Mouse (Mus musculus) ES-Bruce4 (cell line): ENCODE measurements around the gene Arhgap24. TPM values are rescaled to one million over a fixed set of nuclear protein-coding genes. Genes with fewer than 3 reads are reported as not detected.

ENCODE experiments used
- H3K27ac ChIP-seq: 2 replicates; pipeline ENCODE4 v1.5.1; 2012; ENCODE audit warnings: low read length, inconsistent platforms; ENCODE audit not compliant: insufficient read depth
- H3K27me3 ChIP-seq: 2 replicates; pipeline ENCODE4 v1.6.1; 2012; ENCODE audit warnings: mild to moderate bottlenecking, low read length, inconsistent platforms; ENCODE audit not compliant: control insufficient read depth, poor library complexity, insufficient read depth, severe bottlenecking
- H3K36me3 ChIP-seq: 2 replicates; pipeline ENCODE4 v1.6.1; 2012; ENCODE audit warnings: inconsistent platforms, mild to moderate bottlenecking, low read length, moderate library complexity; ENCODE audit not compliant: control insufficient read depth, poor library complexity, insufficient read depth, severe bottlenecking
- H3K4me1 ChIP-seq: one replicate; pipeline ENCODE4 v1.8.1; 2011; ENCODE audit warnings: low read length; ENCODE audit not compliant: control insufficient read depth, insufficient read depth
- H3K4me3 ChIP-seq: 2 replicates; pipeline ENCODE4 v1.5.1; 2011; ENCODE audit warnings: low read depth, mild to moderate bottlenecking, low read length
- H3K9ac ChIP-seq: 2 replicates; pipeline ENCODE4 v1.6.1; 2012; ENCODE audit warnings: low read depth, mild to moderate bottlenecking, inconsistent platforms; ENCODE audit not compliant: poor library complexity, severe bottlenecking
- H3K9me3 ChIP-seq: replicated peaks from 2 replicates; pipeline ENCODE4 v1.6.1; 2012; ENCODE audit warnings: mild to moderate bottlenecking, low read length, inconsistent platforms; ENCODE audit not compliant: control insufficient read depth, poor library complexity, insufficient read depth, severe bottlenecking
- CTCF ChIP-seq: IDR thresholded peaks from one replicate; pipeline ENCODE4 v1.8.1; 2011; ENCODE audit warnings: low read depth, low read length
- EP300 ChIP-seq: IDR thresholded peaks from 2 replicates; pipeline ENCODE4 v1.6.1; 2011; ENCODE audit warnings: low read depth, low read length; ENCODE audit not compliant: insufficient read depth
- POLR2A ChIP-seq: IDR thresholded peaks from one replicate; pipeline ENCODE4 v1.8.1; 2011; ENCODE audit warnings: low read length; ENCODE audit not compliant: insufficient read depth
- polyA plus RNA-seq: library from polyadenylated mRNA; stranded (reverse); fragments of >200 nt; gene quantifications from 2 replicates; pipeline ENCODE4 v1.2.4, GENCODE M21; 2011; ENCODE audit warnings: low read depth; ENCODE audit not compliant: missing spikeins, insufficient read depth, insufficient read length

Gene Arhgap24
- polyA plus RNA-seq, 1 experiment, result 2.0 TPM

DNA sequence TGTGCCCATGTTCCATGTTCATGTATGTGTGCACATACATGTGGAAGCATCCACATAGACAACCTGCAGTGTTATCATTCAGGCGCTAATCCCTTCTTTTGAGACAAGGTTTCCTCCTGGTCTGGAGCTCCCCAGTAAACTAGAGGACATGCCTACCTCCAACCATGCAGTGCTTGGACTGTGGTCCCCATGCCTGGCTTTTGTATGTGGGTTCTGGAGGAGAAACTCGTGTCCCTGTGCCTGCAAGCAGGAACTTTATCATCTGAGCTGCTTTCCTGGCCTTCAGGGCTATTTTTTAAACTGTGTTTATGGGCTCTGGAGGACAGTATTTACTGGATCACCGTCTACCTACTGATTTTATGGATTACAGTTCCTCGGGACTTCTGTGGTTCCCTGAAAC lies 262.9 kb downstream of the Arhgap24 start:
- Histone ChIP-seq H3K27me3 (no peaks in the 10 kb centered on the region), H3K9me3 (no peaks in the 10 kb centered on the region), H3K4me3 (no peak overlapping the region), H3K4me1 (no peaks in the 10 kb centered on the region), H3K9ac (no peak overlapping the region), H3K27ac (no peak overlapping the region), H3K36me3 (no peaks in the 10 kb centered on the region)
- TF ChIP-seq POLR2A (no peak), CTCF (no peak), EP300 (no peak)

- Histone ChIP-seq H3K4me3 (no peak overlapping the region), H3K9ac (no peak overlapping the region), H3K27ac (no peak overlapping the region), H3K27me3 (no peaks in the 10 kb centered on the region), H3K4me1 (no peaks in the 10 kb centered on the region), H3K9me3 (no peaks in the 10 kb centered on the region), H3K36me3 (no peaks in the 10 kb centered on the region)
- no peak for TF ChIP-seq CTCF
- no peak for TF ChIP-seq POLR2A
- TF ChIP-seq EP300, result no peak
Observed at GRCm38 (mm10) chr5:102748146-102748545, 267.0 kb downstream of the Arhgap24 start.

GRCm38 (mm10) chr5:102749020-102749419 lies 267.8 kb downstream of the Arhgap24 start:
- Histone ChIP-seq H3K27ac (no peak overlapping the region), H3K4me1 (no peaks in the 10 kb centered on the region), H3K9ac (no peak overlapping the region), H3K27me3 (no peaks in the 10 kb centered on the region), H3K4me3 (no peak overlapping the region), H3K9me3 (no peaks in the 10 kb centered on the region), H3K36me3 (no peaks in the 10 kb centered on the region)
- no peak for TF ChIP-seq POLR2A
- no peak for TF ChIP-seq EP300
- no peak for TF ChIP-seq CTCF

- Histone ChIP-seq H3K4me3 (no peak overlapping the region), H3K9me3 (no peaks in the 10 kb centered on the region), H3K9ac (no peak overlapping the region), H3K27ac (no peak overlapping the region), H3K36me3 (no peaks in the 10 kb centered on the region), H3K27me3 (no peaks in the 10 kb centered on the region), H3K4me1 (no peaks in the 10 kb centered on the region)
- no peak for TF ChIP-seq POLR2A
Observed at GRCm38 (mm10) chr5:102750674-102751073, 269.5 kb downstream of the Arhgap24 start.

GRCm38 (mm10) chr5:102751661-102752307 lies 270.6 kb downstream of the Arhgap24 start:
- H3K4me1 ChIP-seq, result no peaks in the 10 kb centered on the region
- no peak overlapping the region for H3K4me3 ChIP-seq
- no peak overlapping the region for H3K27ac ChIP-seq
- H3K9ac ChIP-seq, result no peak overlapping the region
- TF ChIP-seq POLR2A (no peak), EP300 (no peak), CTCF (no peak)
- no peaks in the 10 kb centered on the region for H3K9me3 ChIP-seq
- no peaks in the 10 kb centered on the region for H3K36me3 ChIP-seq
- no peaks in the 10 kb centered on the region for H3K27me3 ChIP-seq

DNA sequence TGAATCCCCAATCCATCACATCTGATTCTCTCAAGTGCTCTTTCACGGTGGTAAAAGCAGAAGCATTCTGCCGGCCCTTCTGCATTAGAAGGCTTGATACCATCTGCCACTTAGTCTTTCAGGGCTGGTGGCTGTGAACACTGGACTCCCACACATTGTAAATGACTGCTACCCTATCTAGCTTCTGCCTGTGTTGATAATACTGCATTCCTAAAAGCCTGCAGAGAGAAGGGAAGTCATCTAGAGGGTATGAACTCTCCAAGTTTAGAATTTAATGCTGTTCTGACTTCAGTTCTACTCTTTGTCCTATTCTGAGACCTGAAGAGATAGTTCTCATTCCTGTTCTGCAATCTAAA lies 271.1 kb downstream of the Arhgap24 start:
- Histone ChIP-seq H3K9me3 (no peaks in the 10 kb centered on the region), H3K9ac (no peak overlapping the region), H3K4me3 (no peak overlapping the region), H3K4me1 (no peaks in the 10 kb centered on the region), H3K27ac (no peak overlapping the region), H3K36me3 (no peaks in the 10 kb centered on the region), H3K27me3 (no peaks in the 10 kb centered on the region)
- TF ChIP-seq EP300 (no peak), POLR2A (no peak)
